Mouse (Mus musculus) heart, embryonic 12.5 days (tissue): ENCODE results near the gene Gm35315. TPM values are rescaled to one million over a fixed set of nuclear protein-coding genes. Genes with fewer than 3 reads are reported as not detected.

Source experiments
- polyA plus RNA-seq: library from polyadenylated mRNA; unstranded; fragments of >200 nt; fragmentation: Nextera tagmentation; extraction: Ambion mirVana; gene quantifications from 2 replicates; pipeline ENCODE4 v1.2.1, GENCODE M21; 2016

The Gm35315 gene
- polyA plus RNA-seq, 1 experiment from 2014 or later: 0.46 TPM

Other genes with a start within 250 kb of the Gm35315 start
- gene Gm15446, start 171.0 kb downstream of the Gm35315 start, polyA plus RNA-seq: 0.19 and 0.27 TPM in 2 replicates
- 13.7 and 14.7 TPM in 2 replicates for gene Zfp932, start 97.9 kb downstream of the Gm35315 start, polyA plus RNA-seq
- gene Gm17655, start 21.9 kb downstream of the Gm35315 start, polyA plus RNA-seq: 1.9 and 3.0 TPM in 2 replicates
- gene Plcxd1, start 5.5 kb upstream of the Gm35315 start, polyA plus RNA-seq: 0.63 and 0.73 TPM in 2 replicates
- gene Gtpbp6, start 13.8 kb upstream of the Gm35315 start, polyA plus RNA-seq: 25.1 and 25.4 TPM in 2 replicates
- gene Zfp605, start 15.7 kb upstream of the Gm35315 start, polyA plus RNA-seq: 2.3 and 2.6 TPM in 2 replicates
- gene Chfr, start 41.4 kb upstream of the Gm35315 start, polyA plus RNA-seq: 33.0 and 34.9 TPM in 2 replicates
- 22.9 and 25.7 TPM in 2 replicates for gene Golga3, start 82.3 kb upstream of the Gm35315 start, polyA plus RNA-seq
- 24.6 and 27.4 TPM in 2 replicates for gene Ankle2, start 136.6 kb upstream of the Gm35315 start, polyA plus RNA-seq
- gene Pgam5, start 175.5 kb upstream of the Gm35315 start, polyA plus RNA-seq: 59.1 and 59.4 TPM in 2 replicates
- 14.8 and 16.6 TPM in 2 replicates for gene Pxmp2, start 191.8 kb upstream of the Gm35315 start, polyA plus RNA-seq
- 24.7 and 26.6 TPM in 2 replicates for gene Pole, start 191.9 kb upstream of the Gm35315 start, polyA plus RNA-seq
- 0.22 TPM in 1 of 2 replicates, not detected in the other for gene P2rx2, start 248.8 kb upstream of the Gm35315 start, polyA plus RNA-seq